Mouse (Mus musculus): Measurements from ENCODE around the gene Arl5b.

- no peak for TF ChIP-seq POLR2A (IDR thresholded peaks at IDR 0.05; ENCODE audit: borderline replicate concordance, control insufficient read depth, low read depth, low read length)
- no peak for TF ChIP-seq CTCF (IDR thresholded peaks at IDR 0.05; ENCODE audit: control insufficient read depth, insufficient read depth, low read length)
Observed at GRCm38 (mm10) chr2:15026817-15027216, 22.4 kb upstream of the Arl5b start.
